Mouse (Mus musculus) brain, adult 2 months (tissue): ENCODE results near the gene Fam120a.
A peak's percentile ranks its signal among the peaks of the same experiment; 100 is the strongest.

Source experiments
- DNase-seq: peaks from one replicate; pipeline ENCODE4 v3.0.0; 2011; ENCODE audit warnings: low read depth, low spot score

The Fam120a gene

GRCm38 (mm10) chr13:48965559-48966525 is 2.0 kb downstream of the Fam120a start:
- DNase-seq, result peak; percentile 92

- DNase-seq, result no peak
Measured at GRCm38 (mm10) chr13:48964850-48965249, 3.0 kb downstream of the Fam120a start.

GRCm38 (mm10) chr13:48963111-48963510 is 4.7 kb downstream of the Fam120a start:
- no peak for DNase-seq

GRCm38 (mm10) chr13:48962519-48962918 is 5.3 kb downstream of the Fam120a start:
- no peak for DNase-seq

GRCm38 (mm10) chr13:48958608-48959007 is 9.2 kb downstream of the Fam120a start:
- no peak for DNase-seq

- no peak for DNase-seq
Measured at GRCm38 (mm10) chr13:48954825-48955224, 13.0 kb downstream of the Fam120a start.

- DNase-seq, result no peak
Measured at GRCm38 (mm10) chr13:48950600-48951241, 17.1 kb downstream of the Fam120a start.

- DNase-seq, result peak; percentile 53
Measured at GRCm38 (mm10) chr13:48948951-48949350, 18.9 kb downstream of the Fam120a start.

- DNase-seq, result peak; percentile 35
Measured at GRCm38 (mm10) chr13:48944571-48944970, 23.2 kb downstream of the Fam120a start.

- no peak for DNase-seq
Measured at GRCm38 (mm10) chr13:48942471-48942870, 25.3 kb downstream of the Fam120a start.

GRCm38 (mm10) chr13:48941773-48942172 is 26.0 kb downstream of the Fam120a start:
- DNase-seq, result no peak

GRCm38 (mm10) chr13:48934597-48934996 is 33.2 kb downstream of the Fam120a start:
- peak; percentile 78 for DNase-seq

- DNase-seq, result no peak
Measured at GRCm38 (mm10) chr13:48932692-48933091, 35.1 kb downstream of the Fam120a start.

GRCm38 (mm10) chr13:48931687-48932086 is 36.1 kb downstream of the Fam120a start:
- DNase-seq, result no peak

- DNase-seq, result no peak
Measured at GRCm38 (mm10) chr13:48931232-48931631, 36.6 kb downstream of the Fam120a start.

GRCm38 (mm10) chr13:48929535-48930110 is 38.2 kb downstream of the Fam120a start:
- DNase-seq, result no peak

GRCm38 (mm10) chr13:48927609-48928008 is 40.2 kb downstream of the Fam120a start:
- DNase-seq, result no peak

GRCm38 (mm10) chr13:48922712-48923111 is 45.1 kb downstream of the Fam120a start:
- no peak for DNase-seq

- DNase-seq, result no peak
Measured at GRCm38 (mm10) chr13:48921256-48921655, 46.6 kb downstream of the Fam120a start.

GRCm38 (mm10) chr13:48919756-48920415 is 47.9 kb downstream of the Fam120a start:
- DNase-seq, result peak; percentile 30

GRCm38 (mm10) chr13:48917113-48917599 is 50.7 kb downstream of the Fam120a start:
- DNase-seq, result no peak

- peak; percentile 59 for DNase-seq
Measured at GRCm38 (mm10) chr13:48913680-48914079, 54.1 kb downstream of the Fam120a start.
